Mouse (Mus musculus) heart, adult 2 months (tissue): ENCODE measurements around the gene Pik3ip1. TPM values are rescaled to one million over a fixed set of nuclear protein-coding genes. Genes with fewer than 3 reads are reported as not detected.

Source experiments
- DNase-seq, 2 experiments: peaks; one replicate each; pipeline ENCODE4 v3.0.0; 2021
- H3K27ac ChIP-seq: fragments of 200-600 bp; 2 replicates; pipeline ENCODE4 v1.8.1; 2022
- H3K27me3 ChIP-seq: fragments of 200-500 bp; 2 replicates; pipeline ENCODE4 v1.6.1; 2012; ENCODE audit warnings: mild to moderate bottlenecking, low read length, inconsistent platforms, mixed read lengths; ENCODE audit not compliant: control insufficient read depth, insufficient read depth
- H3K36me3 ChIP-seq: fragments of 200-500 bp; 2 replicates; pipeline ENCODE4 v1.6.1; 2012; ENCODE audit warnings: low read length, inconsistent platforms; ENCODE audit not compliant: control insufficient read depth, insufficient read depth
- H3K4me1 ChIP-seq: fragments of 200-500 bp; 2 replicates; pipeline ENCODE4 v1.6.1; 2011; ENCODE audit warnings: low read length; ENCODE audit not compliant: control insufficient read depth, insufficient read depth
- H3K4me3 ChIP-seq: fragments of 200-600 bp; 2 replicates; pipeline ENCODE4 v1.8.1; 2022
- H3K79me2 ChIP-seq: fragments of 200-500 bp; replicated peaks from 2 replicates; pipeline ENCODE4 v1.6.1; 2012; ENCODE audit warnings: mild to moderate bottlenecking, inconsistent platforms, low read length, moderate library complexity, mixed read lengths; ENCODE audit not compliant: control insufficient read depth, insufficient read depth
- H3K9ac ChIP-seq: fragments of 200-500 bp; 2 replicates; pipeline ENCODE4 v1.6.1; 2012; ENCODE audit warnings: low read depth, mild to moderate bottlenecking, control low read depth, inconsistent platforms, low read length, mixed read lengths
- CTCF ChIP-seq: fragments of 200-600 bp; IDR thresholded peaks from 2 replicates; pipeline ENCODE4 v1.8.1; 2022; ENCODE audit warnings: antibody characterized with exemption, mild to moderate bottlenecking, moderate library complexity
- EP300 ChIP-seq: fragments of 200-500 bp; IDR thresholded peaks from 2 replicates; pipeline ENCODE4 v1.6.1; 2011; ENCODE audit warnings: low read depth, low read length, control low read depth; ENCODE audit not compliant: insufficient read depth
- POLR2A ChIP-seq: fragments of 200-500 bp; IDR thresholded peaks from 2 replicates; pipeline ENCODE4 v1.6.1; 2011; ENCODE audit warnings: mild to moderate bottlenecking, low read depth, low read length, control low read depth; ENCODE audit not compliant: insufficient read depth
- WGBS: fragments of 180-500 bp; shearing (Covaris S2); methylation state at CpG from one replicate; pipeline ENCODE4 v1.1.7; 2018; 5-methylcytosine and 5-hydroxymethylcytosine counted together
- intact Hi-C: fragments of 180-260 bp; cut with DNase I; formaldehyde crosslinking; loops from one replicate; pipeline ENCODE4 v1.15.1; 2025
- polyA plus RNA-seq: library from polyadenylated mRNA; depleted of rRNA; stranded (reverse); fragments of >200 nt; gene quantifications from 2 replicates; pipeline ENCODE4 v1.2.3, GENCODE M21; 2012
- total RNA-seq, 2 experiments: library from RNA; stranded (reverse); gene quantifications; 2 replicates each; pipeline ENCODE4 v1.2.3; 2021

The Pik3ip1 gene
- total and polyA plus RNA-seq, 3 experiments, result 29.4 to 36.4 (median 29.5) TPM

- Histone ChIP-seq H3K4me1 (peaks cover 10% of the 10 kb centered on the region), H3K36me3 (peaks cover 3% of the 10 kb centered on the region), H3K79me2 (no peaks in the 10 kb centered on the region), H3K9ac (no peak overlapping the region), H3K27me3 (no peaks in the 10 kb centered on the region), H3K27ac (no peak overlapping the region), H3K4me3 (no peak overlapping the region)
- 95% methylated on average over 7 of the region's 7 CpGs for WGBS
- no peak for TF ChIP-seq EP300
- TF ChIP-seq POLR2A, result no peak
- TF ChIP-seq CTCF, result no peak
- DNase-seq, result no peak
- intact Hi-C loops, result loop anchor here (2.0 to 10.0 kb wide), 2 partner anchors 16 to 168 kb away; partner anchors contain the start of genes Pik3ip1 and Selenom
Observed at GRCm38 (mm10) chr11:3346351-3346750, 16.1 kb downstream of the Pik3ip1 start.

- WGBS, result 66% methylated on average over 12 of the region's 12 CpGs
- no peak overlapping the region for H3K27ac ChIP-seq
- no peaks in the 10 kb centered on the region for H3K79me2 ChIP-seq
- H3K4me1 ChIP-seq, result peaks cover 10% of the 10 kb centered on the region
- DNase-seq, result peak; percentile 79 to 83
- TF ChIP-seq EP300 (peak; percentile 76; the same call in 1 of the 2 replicates), POLR2A (no peak), CTCF (peak; percentile 95)
- intact Hi-C loops, result loop anchor here (1.0 to 10.0 kb wide), 4 partner anchors 16 to 168 kb away; partner anchors contain the start of genes Limk2, Pik3ip1 and Selenom
- no peaks in the 10 kb centered on the region for H3K27me3 ChIP-seq
- H3K36me3 ChIP-seq, result peaks cover 3% of the 10 kb centered on the region; the same call in 1 of the 2 replicates
- H3K4me3 ChIP-seq, result no peak overlapping the region
- H3K9ac ChIP-seq, result no peak overlapping the region
Observed at GRCm38 (mm10) chr11:3347091-3347834, 17.1 kb downstream of the Pik3ip1 start.

GRCm38 (mm10) chr11:3347835-3348195 lies 17.6 kb downstream of the Pik3ip1 start:
- no peak overlapping the region for H3K27ac ChIP-seq
- peaks cover 3% of the 10 kb centered on the region; the same call in 1 of the 2 replicates for H3K36me3 ChIP-seq
- TF ChIP-seq EP300 (no peak), POLR2A (no peak), CTCF (no peak)
- H3K27me3 ChIP-seq, result no peaks in the 10 kb centered on the region
- no peak overlapping the region for H3K9ac ChIP-seq
- peaks cover 10% of the 10 kb centered on the region for H3K4me1 ChIP-seq
- no peaks in the 10 kb centered on the region for H3K79me2 ChIP-seq
- DNase-seq, result no peak
- no peak overlapping the region for H3K4me3 ChIP-seq
- intact Hi-C loops, result loop anchor here (1.0 to 10.0 kb wide), 4 partner anchors 17 to 167 kb away; partner anchors contain the start of genes Limk2, Pik3ip1 and Selenom

- DNase-seq, result no peak
Observed at GRCm38 (mm10) chr11:3348576-3349342, 18.6 kb downstream of the Pik3ip1 start.

GRCm38 (mm10) chr11:3349343-3349695 lies 19.1 kb downstream of the Pik3ip1 start:
- Histone ChIP-seq H3K9ac (no peak overlapping the region), H3K27ac (peak overlapping the region; percentile 38), H3K79me2 (no peaks in the 10 kb centered on the region), H3K36me3 (peaks cover 3% of the 10 kb centered on the region; the same call in 1 of the 2 replicates), H3K4me3 (no peak overlapping the region), H3K4me1 (peaks cover 10% of the 10 kb centered on the region), H3K27me3 (no peaks in the 10 kb centered on the region)
- DNase-seq, result no peak
- intact Hi-C loops, result loop anchor here (10.0 kb wide), 1 partner anchor 165 kb away; the partner anchor contains the start of gene Selenom
- 63% methylated on average over 4 of the region's 4 CpGs for WGBS
- TF ChIP-seq EP300 (no peak), CTCF (no peak), POLR2A (no peak)

More at GRCm38 (mm10) chr11:3348576-3349342, 18.6 kb downstream of the Pik3ip1 start:
- peak overlapping the region; percentile 38 for H3K27ac ChIP-seq
- H3K79me2 ChIP-seq, result no peaks in the 10 kb centered on the region
- WGBS, result 30% methylated on average over 6 of the region's 6 CpGs
- no peak for TF ChIP-seq EP300
- no peak for TF ChIP-seq POLR2A
- TF ChIP-seq CTCF, result no peak
- H3K4me1 ChIP-seq, result peaks cover 10% of the 10 kb centered on the region
- no peak overlapping the region for H3K4me3 ChIP-seq
- H3K9ac ChIP-seq, result no peak overlapping the region
- H3K27me3 ChIP-seq, result no peaks in the 10 kb centered on the region
- H3K36me3 ChIP-seq, result peaks cover 3% of the 10 kb centered on the region; the same call in 1 of the 2 replicates
- intact Hi-C loops, result loop anchor here (10.0 kb wide), 1 partner anchor 166 kb away; the partner anchor contains the start of gene Selenom
